Mouse (Mus musculus) thymus, adult 2 months (tissue): ENCODE measurements around the gene Mrps16.

Experiments
- CTCF ChIP-seq: fragments of 200-500 bp; IDR thresholded peaks from 2 replicates; pipeline ENCODE4 v1.5.1; 2012; ENCODE audit warnings: mild to moderate bottlenecking, control low read depth, low read length, moderate library complexity, borderline replicate concordance; ENCODE audit not compliant: control insufficient read depth, poor library complexity, insufficient read depth; ENCODE audit errors: extremely low read depth
- POLR2A ChIP-seq: fragments of 200-500 bp; IDR thresholded peaks from 2 replicates; pipeline ENCODE4 v1.6.1; 2012; ENCODE audit warnings: mild to moderate bottlenecking, low read length, control low read depth, moderate library complexity; ENCODE audit not compliant: control insufficient read depth, poor library complexity, insufficient read depth; ENCODE audit errors: extremely low read depth

DNA sequence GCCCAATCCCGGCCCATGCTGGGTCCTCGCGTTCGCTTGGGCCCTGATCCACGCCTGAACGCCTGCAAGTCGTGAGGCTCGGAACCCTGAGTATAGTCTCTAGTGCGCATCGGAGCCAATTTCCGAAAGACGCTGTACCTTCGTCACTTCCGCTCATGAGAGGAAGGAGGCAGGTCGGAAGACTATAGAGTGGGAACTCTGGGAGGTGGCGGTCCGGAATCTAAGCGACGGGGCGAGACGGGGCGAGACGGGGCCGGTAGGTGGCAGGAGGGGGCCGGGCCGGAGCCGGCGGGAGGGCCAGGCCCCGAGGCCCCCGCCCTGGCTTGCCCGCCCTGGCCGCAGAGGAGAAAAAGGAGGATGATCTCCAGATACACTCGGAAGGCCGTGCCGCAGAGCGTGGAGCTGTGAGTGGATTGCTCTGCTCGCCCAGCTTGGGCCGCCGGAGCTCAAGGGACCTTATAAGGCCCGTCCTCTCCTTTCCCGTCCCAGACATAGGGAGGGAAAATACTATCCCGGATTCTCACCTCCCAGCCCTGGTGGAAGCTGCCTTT, 45.4 kb downstream of the Mrps16 start, which contains the start of the genes Ecd and Fam149b:
- 0 out of 2 replicates have a peak, but pooled peaks have one; percentile 32 for TF ChIP-seq CTCF
- TF ChIP-seq POLR2A = peak; percentile 32
